Mouse (Mus musculus) MEL (cell line): ENCODE measurements around the gene Mpzl1. TPM values are rescaled to one million over a fixed set of nuclear protein-coding genes. Genes with fewer than 3 reads are reported as not detected.

Experiments
- DNase-seq: peaks from one replicate; pipeline ENCODE4 v3.0.0; 2011; ENCODE audit warnings: low read depth, low spot score
- H3K27ac ChIP-seq: 2 replicates; pipeline ENCODE4 v1.5.1; 2012; ENCODE audit warnings: low read depth, mild to moderate bottlenecking, control low read depth, low read length, moderate library complexity; ENCODE audit not compliant: control insufficient read depth
- H3K27me3 ChIP-seq, 2 experiments: fragments of 150-350 bp in 1 of 2; sonication (generic) in 1 of 2; 2 replicates each; pipeline ENCODE4 v1.6.1; 2012; ENCODE audit warnings: low read length in 2 of 2, mild to moderate bottlenecking in 2 of 2, improper control_type of control experiment in 1 of 2, moderate library complexity in 1 of 2; ENCODE audit not compliant: insufficient read depth in 2 of 2, control insufficient read depth in 1 of 2
- H3K36me3 ChIP-seq, 2 experiments: 2 replicates each; pipeline ENCODE4 v1.6.1; 2012 to 2014; ENCODE audit warnings: low read length in 2 of 2, improper control_type of control experiment in 1 of 2, inconsistent platforms in 1 of 2, mild to moderate bottlenecking in 1 of 2; ENCODE audit not compliant: insufficient read depth in 2 of 2, control insufficient read depth in 1 of 2
- H3K4me1 ChIP-seq, 2 experiments: fragments of 150-350 bp in 1 of 2; sonication (generic) in 1 of 2; 2 replicates each; pipeline ENCODE4 v1.6.1; 2012; ENCODE audit warnings: low read length in 2 of 2, improper control_type of control experiment in 1 of 2, mild to moderate bottlenecking in 1 of 2; ENCODE audit not compliant: insufficient read depth in 2 of 2, control insufficient read depth in 1 of 2
- H3K4me3 ChIP-seq, 2 experiments: fragments of 150-350 bp in 1 of 2; sonication (generic) in 1 of 2; 2 replicates each; pipeline ENCODE4 v1.5.1; 2012; ENCODE audit warnings: low read depth in 2 of 2, low read length in 2 of 2, mild to moderate bottlenecking in 2 of 2, moderate library complexity in 2 of 2, control low read depth in 1 of 2, improper control_type of control experiment in 1 of 2; ENCODE audit not compliant: control insufficient read depth in 1 of 2, insufficient read depth in 1 of 2
- H3K79me2 ChIP-seq: 2 replicates; pipeline ENCODE4 v1.6.1; 2012; ENCODE audit warnings: mild to moderate bottlenecking, low read length, moderate library complexity; ENCODE audit not compliant: control insufficient read depth, poor library complexity, insufficient read depth
- H3K9ac ChIP-seq: 2 replicates; pipeline ENCODE4 v1.6.1; 2012; ENCODE audit warnings: low read depth, mild to moderate bottlenecking, control low read depth, low read length, moderate library complexity; ENCODE audit not compliant: control insufficient read depth, poor library complexity, severe bottlenecking
- H3K9me3 ChIP-seq: fragments of 150-350 bp; sonication (generic); replicated peaks from 2 replicates; pipeline ENCODE4 v1.6.1; 2012; ENCODE audit warnings: mild to moderate bottlenecking, low read length, improper control_type of control experiment, moderate library complexity; ENCODE audit not compliant: insufficient read depth
- BHLHE40 ChIP-seq: IDR thresholded peaks from 2 replicates; pipeline ENCODE4 v1.6.1; 2012; ENCODE audit warnings: low read depth, mild to moderate bottlenecking, inconsistent platforms, low read length, improper control_type of control experiment, borderline replicate concordance
- CHD1 ChIP-seq: IDR thresholded peaks from 2 replicates; pipeline ENCODE4 v1.6.1; 2012; ENCODE audit warnings: low read depth, mild to moderate bottlenecking, inconsistent platforms, low read length, improper control_type of control experiment
- CHD2 ChIP-seq: IDR thresholded peaks from 2 replicates; pipeline ENCODE4 v1.6.1; 2011; ENCODE audit warnings: low read length, improper control_type of control experiment
- ELF1 ChIP-seq: IDR thresholded peaks from 2 replicates; pipeline ENCODE4 v1.6.1; 2014; ENCODE audit warnings: low read depth, mild to moderate bottlenecking, inconsistent platforms, low read length, improper control_type of control experiment, moderate library complexity
- EP300 ChIP-seq, 2 experiments: IDR thresholded peaks; 2 replicates each; pipeline ENCODE4 v1.6.1; 2011; ENCODE audit warnings: improper control_type of control experiment in 2 of 2, low read length in 2 of 2, low read depth in 1 of 2, mild to moderate bottlenecking in 1 of 2
- GABPA ChIP-seq: IDR thresholded peaks from 2 replicates; pipeline ENCODE4 v1.6.1; 2012; ENCODE audit warnings: low read depth, mild to moderate bottlenecking, inconsistent platforms, low read length, improper control_type of control experiment, moderate library complexity
- GATA1 ChIP-seq: IDR thresholded peaks from 2 replicates; pipeline ENCODE4 v1.6.1; 2011; ENCODE audit warnings: low read depth, low read length, improper control_type of control experiment
- HCFC1 ChIP-seq: IDR thresholded peaks from 2 replicates; pipeline ENCODE4 v1.6.1; 2012; ENCODE audit warnings: low read depth, mild to moderate bottlenecking, inconsistent platforms, low read length, improper control_type of control experiment, moderate library complexity
- JUND ChIP-seq: IDR thresholded peaks from 2 replicates; pipeline ENCODE4 v1.6.1; 2011; ENCODE audit warnings: low read depth, mild to moderate bottlenecking, improper control_type of control experiment, low read length
- MAFK ChIP-seq: IDR thresholded peaks from 2 replicates; pipeline ENCODE4 v1.6.1; 2011; ENCODE audit warnings: low read depth, mild to moderate bottlenecking, low read length, improper control_type of control experiment, borderline replicate concordance
- MAX ChIP-seq: IDR thresholded peaks from 2 replicates; pipeline ENCODE4 v1.6.1; 2011; ENCODE audit warnings: low read length, improper control_type of control experiment
- MAZ ChIP-seq: IDR thresholded peaks from 2 replicates; pipeline ENCODE4 v1.6.1; 2012; ENCODE audit warnings: low read depth, mild to moderate bottlenecking, inconsistent platforms, low read length, improper control_type of control experiment
- MXI1 ChIP-seq: IDR thresholded peaks from 2 replicates; pipeline ENCODE4 v1.6.1; 2011; ENCODE audit warnings: mild to moderate bottlenecking, low read depth, low read length, improper control_type of control experiment
- MYB ChIP-seq: IDR thresholded peaks from 2 replicates; pipeline ENCODE4 v1.6.1; 2011; ENCODE audit warnings: mild to moderate bottlenecking, low read depth, low read length, improper control_type of control experiment
- MYC ChIP-seq: IDR thresholded peaks from 2 replicates; pipeline ENCODE4 v1.6.1; 2011; ENCODE audit warnings: low read depth, mild to moderate bottlenecking, low read length, improper control_type of control experiment, moderate library complexity
- NELFE ChIP-seq: IDR thresholded peaks from 2 replicates; pipeline ENCODE4 v1.6.1; 2011; ENCODE audit warnings: low read depth, low read length, improper control_type of control experiment
- NRF1 ChIP-seq: IDR thresholded peaks from 2 replicates; pipeline ENCODE4 v1.6.1; 2014; ENCODE audit warnings: low read depth, mild to moderate bottlenecking, inconsistent platforms, low read length, improper control_type of control experiment, moderate library complexity; ENCODE audit not compliant: poor library complexity, insufficient read depth, severe bottlenecking
- POLR2A ChIP-seq, 2 experiments: IDR thresholded peaks; 2 replicates each; pipeline ENCODE4 v1.6.1; 2011 to 2012; ENCODE audit warnings: low read length in 2 of 2, mild to moderate bottlenecking in 2 of 2, control low read depth in 1 of 2, improper control_type of control experiment in 1 of 2, low read depth in 1 of 2, moderate library complexity in 1 of 2; ENCODE audit not compliant: control insufficient read depth in 1 of 2, insufficient read depth in 1 of 2, poor library complexity in 1 of 2
- POLR2AphosphoS2 ChIP-seq: IDR thresholded peaks from 2 replicates; pipeline ENCODE4 v1.6.1; 2011; ENCODE audit warnings: low read length, improper control_type of control experiment
- POLR2AphosphoS5 ChIP-seq: IDR thresholded peaks from 2 replicates; pipeline ENCODE4 v1.6.1; 2012; ENCODE audit warnings: low read depth, borderline replicate concordance, mild to moderate bottlenecking, inconsistent platforms, low read length, moderate library complexity, mixed read lengths
- RAD21 ChIP-seq: IDR thresholded peaks from 2 replicates; pipeline ENCODE4 v1.6.1; 2011; ENCODE audit warnings: mild to moderate bottlenecking, low read depth, low read length, improper control_type of control experiment
- RCOR1 ChIP-seq: IDR thresholded peaks from 2 replicates; pipeline ENCODE4 v1.6.1; 2012; ENCODE audit warnings: low read depth, mild to moderate bottlenecking, inconsistent platforms, low read length, improper control_type of control experiment
- SIN3A ChIP-seq: IDR thresholded peaks from 2 replicates; pipeline ENCODE4 v1.6.1; 2012; ENCODE audit warnings: low read length, improper control_type of control experiment, inconsistent platforms
- SMC3 ChIP-seq: IDR thresholded peaks from 2 replicates; pipeline ENCODE4 v1.6.1; 2011; ENCODE audit warnings: low read depth, low read length, improper control_type of control experiment
- TBP ChIP-seq: IDR thresholded peaks from 2 replicates; pipeline ENCODE4 v1.8.0; 2011; ENCODE audit warnings: low read depth, low read length, improper control_type of control experiment
- TCF12 ChIP-seq: IDR thresholded peaks from 2 replicates; pipeline ENCODE4 v1.6.1; 2014; ENCODE audit warnings: low read depth, mild to moderate bottlenecking, inconsistent platforms, low read length, improper control_type of control experiment, moderate library complexity
- UBTF ChIP-seq: IDR thresholded peaks from 2 replicates; pipeline ENCODE4 v1.6.1; 2012; ENCODE audit warnings: low read depth, mild to moderate bottlenecking, inconsistent platforms, low read length, improper control_type of control experiment, moderate library complexity, borderline replicate concordance; ENCODE audit not compliant: insufficient read depth
- USF1 ChIP-seq: IDR thresholded peaks from 2 replicates; pipeline ENCODE4 v1.6.1; 2014; ENCODE audit warnings: low read depth, mild to moderate bottlenecking, inconsistent platforms, low read length, improper control_type of control experiment, moderate library complexity
- USF2 ChIP-seq, 2 experiments: IDR thresholded peaks; 2 replicates each; pipeline ENCODE4 v1.6.1; 2011 to 2012; ENCODE audit warnings: improper control_type of control experiment in 2 of 2, low read length in 2 of 2, borderline replicate concordance in 1 of 2, inconsistent platforms in 1 of 2, low read depth in 1 of 2, mild to moderate bottlenecking in 1 of 2; ENCODE audit not compliant: insufficient read depth in 1 of 2
- polyA plus RNA-seq, 2 experiments: library from polyadenylated mRNA; stranded (reverse) in 1 of 2; unstranded in 1 of 2; fragments of >175 nt in 1 of 2; fragments of >200 nt in 1 of 2; gene quantifications; 2 replicates each; pipeline versions ENCODE4 v1.2.1 to v1.2.4; 2012; ENCODE audit warnings: low replicate concordance in 2 of 2, low read depth in 1 of 2; ENCODE audit not compliant: insufficient read length in 2 of 2, insufficient read depth in 1 of 2, missing spikeins in 1 of 2
- total RNA-seq: library from RNA; depleted of rRNA; stranded (reverse); fragments of 300-350 nt; gene quantifications from 2 replicates; pipeline ENCODE4 v1.2.3, GENCODE M21; 2012

Mpzl1 gene
- total and polyA plus RNA-seq, 3 experiments: 3.2 to 19.8 TPM; not detected in 1

- no peak for TF ChIP-seq GABPA
- no peak for TF ChIP-seq BHLHE40
- no peak for TF ChIP-seq USF2 (IDR thresholded peaks at IDR 0.05; ENCODE audit: borderline replicate concordance in 1 of 2, insufficient read depth in 1 of 2, low read depth in 1 of 2, low read length in 2 of 2)
- TF ChIP-seq MAZ: no peak; the same call in 1 of the 2 replicates
- peak; percentile 98 for TF ChIP-seq UBTF
- peak; percentile 50; the same call in 1 of the 2 replicates for TF ChIP-seq HCFC1
- TF ChIP-seq GATA1: no peak
- TF ChIP-seq MYB: no peak
- peak in 1 of 2 experiments; percentile 25; a peak in 1 of 4 replicates for TF ChIP-seq POLR2A (IDR thresholded peaks at IDR 0.05; ENCODE audit: control insufficient read depth in 1 of 2, insufficient read depth in 1 of 2, low read depth in 1 of 2, low read length in 2 of 2, poor library complexity in 1 of 2)
- TF ChIP-seq MYC: 0 out of 2 replicates have a peak, but pooled peaks have one; percentile 47
- TF ChIP-seq TCF12: no peak
- TF ChIP-seq TBP: peak; percentile 99
- TF ChIP-seq, all 39 proteins: peak for 13
These were observed 7.7 kb upstream of the Mpzl1 start (continued) for GRCm38 (mm10) chr1:165641786-165642771.

- peak; percentile 86 for DNase-seq
- Histone ChIP-seq H3K4me1 (peaks cover 0 to 2% of the 10 kb centered on the region in 2 experiments; a peak in 1 of 4 replicates), H3K27ac (peak overlapping the region; percentile 59), H3K4me3 (peak overlapping the region; percentile 73 to 95), H3K27me3 (no peaks in the 10 kb centered on the region), H3K9ac (peak overlapping the region; percentile 78), H3K36me3 (peaks cover 0 to 3% of the 10 kb centered on the region in 2 experiments; a peak in 1 of 4 replicates), H3K79me2 (no peaks in the 10 kb centered on the region; the same call in 1 of the 2 replicates), H3K9me3 (no peaks in the 10 kb centered on the region)
- TF ChIP-seq ELF1: peak; percentile 83
- peak; percentile 99 for TF ChIP-seq MAFK
- no peak for TF ChIP-seq NELFE
- no peak for TF ChIP-seq MAX
- TF ChIP-seq POLR2AphosphoS5: no peak
- no peak for TF ChIP-seq POLR2A (IDR thresholded peaks at IDR 0.05; ENCODE audit: control insufficient read depth in 1 of 2, insufficient read depth in 1 of 2, low read depth in 1 of 2, low read length in 2 of 2, poor library complexity in 1 of 2)
- TF ChIP-seq EP300 (IDR thresholded peaks at IDR 0.05; ENCODE audit: low read depth in 1 of 2, low read length in 2 of 2): no peak
- TF ChIP-seq USF2 (IDR thresholded peaks at IDR 0.05; ENCODE audit: borderline replicate concordance in 1 of 2, insufficient read depth in 1 of 2, low read depth in 1 of 2, low read length in 2 of 2): no peak
- no peak for TF ChIP-seq RCOR1
- peak; percentile 24 for TF ChIP-seq SMC3
- TF ChIP-seq MYC: no peak
- TF ChIP-seq CHD2: no peak
- TF ChIP-seq MXI1: no peak; the same call in 1 of the 2 replicates
- TF ChIP-seq SIN3A: no peak; the same call in none of the 2 replicates
- peak; percentile 100 for TF ChIP-seq TBP
- no peak for TF ChIP-seq POLR2AphosphoS2
- no peak for TF ChIP-seq USF1
- no peak for TF ChIP-seq BHLHE40
- TF ChIP-seq NRF1: no peak
- no peak; the same call in 1 of the 2 replicates for TF ChIP-seq RAD21
- TF ChIP-seq GABPA: no peak
- no peak for TF ChIP-seq UBTF
- TF ChIP-seq MYB: no peak
- TF ChIP-seq JUND: no peak
- peak; percentile 24; the same call in 1 of the 2 replicates for TF ChIP-seq CHD1
- no peak for TF ChIP-seq GATA1
These were observed 7.0 kb upstream of the Mpzl1 start for GRCm38 (mm10) chr1:165641271-165641771.
